Mouse (Mus musculus): ENCODE measurements around the gene Fbxl13. TPM values are rescaled to one million over a fixed set of nuclear protein-coding genes. Genes with fewer than 3 reads are reported as not detected.

The Fbxl13 gene
- under 1 TPM in 3 of 4 experiments, not detected in 1; 0.19 to 0.52 (median 0.21) TPM for total RNA-seq (2022)

DNA sequence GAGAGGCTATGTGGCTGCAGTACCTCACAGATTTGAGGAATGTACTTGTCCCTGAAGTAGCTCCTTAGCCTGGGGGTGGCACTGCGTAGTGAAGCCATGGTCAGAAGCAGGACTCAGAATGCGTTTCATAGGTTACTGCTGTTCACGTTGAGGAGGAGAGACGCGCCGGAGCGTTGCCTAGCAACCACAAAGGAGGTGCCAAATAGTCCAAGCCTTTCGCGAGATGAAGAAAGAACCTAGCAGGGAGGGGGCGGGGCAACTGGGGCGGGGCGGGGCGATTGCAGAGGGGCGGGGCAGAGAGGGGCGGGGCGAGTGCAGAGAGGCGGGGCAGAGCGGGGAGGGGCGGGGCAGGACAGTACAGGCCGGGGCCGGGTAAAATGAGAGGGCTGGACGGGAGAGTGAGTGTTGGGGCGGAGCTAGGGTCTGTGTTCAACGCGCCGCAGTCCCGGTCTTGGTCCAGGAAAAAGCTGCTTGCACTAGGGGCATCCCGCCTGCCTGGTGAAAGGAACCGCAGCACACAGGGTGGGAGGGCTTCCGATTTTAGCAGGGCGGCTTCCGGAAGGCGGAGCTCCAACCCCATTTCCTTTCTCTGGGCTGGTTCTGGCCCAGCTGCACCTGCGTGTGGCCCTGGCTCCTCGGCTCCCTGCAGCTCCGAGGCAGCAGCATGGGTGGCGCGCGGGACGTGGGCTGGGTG, at the start of gene Fbxl13, which contains the start of gene Armc10:
Gene Fbxl13, minus strand, starts transcription at position 196 of the 694 bp plus-strand sequence.
Gene Armc10, plus strand, starts transcription at position 375 of the 694 bp plus-strand sequence.
- peak; percentile 86 for DNase-seq

DNA sequence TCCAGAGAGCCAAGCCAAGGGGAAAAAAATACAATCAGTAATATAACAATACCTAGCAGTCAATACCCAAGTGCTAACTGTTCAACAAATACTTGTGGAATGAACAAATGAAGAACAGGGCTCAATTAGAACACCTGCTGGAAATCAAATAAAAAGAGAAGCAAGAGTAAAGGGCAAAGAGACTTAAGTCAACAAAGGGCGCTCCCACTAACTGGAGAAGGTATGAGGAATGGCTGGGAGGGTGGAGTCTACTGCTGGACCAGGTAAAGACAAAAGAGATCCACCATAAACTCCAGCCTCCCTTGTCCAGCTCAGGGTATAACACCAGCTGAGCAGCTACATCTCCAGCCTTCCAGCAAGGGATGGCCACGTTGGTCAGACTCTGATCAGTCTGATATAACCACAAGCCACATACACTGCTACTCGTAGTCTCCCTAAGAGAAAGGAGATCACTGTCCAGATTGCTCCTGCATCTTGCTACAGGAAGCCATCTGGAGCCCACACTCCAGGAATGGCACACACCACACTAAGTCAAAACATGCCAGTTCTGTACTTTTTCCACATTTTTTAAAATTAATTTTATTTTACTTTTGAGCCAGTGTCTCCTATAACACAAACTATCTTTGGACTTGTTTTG, 49.5 kb upstream of the Fbxl13 start:
- DNase-seq: no peak

- no peak for DNase-seq
These were observed 48.0 kb upstream of the Fbxl13 start for GRCm38 (mm10) chr5:21693372-21693870.

DNA sequence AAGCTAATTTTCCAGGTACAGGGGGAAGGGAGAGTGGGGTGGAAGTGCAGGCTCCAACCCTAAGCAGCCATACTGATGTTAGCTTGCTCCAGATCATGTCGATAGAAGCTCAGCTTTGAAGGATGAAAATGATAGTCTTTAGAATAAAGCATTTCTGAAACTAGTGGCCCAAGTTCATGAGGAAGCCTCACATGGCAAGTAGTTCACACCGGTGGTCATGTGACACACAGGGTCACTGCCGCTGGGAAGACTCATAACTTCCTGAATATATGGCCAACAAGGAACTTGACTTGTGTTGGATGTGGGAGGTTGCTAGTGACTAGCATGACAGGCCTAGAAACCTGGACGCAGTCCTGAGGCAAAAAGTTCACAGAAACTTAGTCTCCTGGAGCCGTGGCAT, 46.8 kb upstream of the Fbxl13 start:
- no peak for DNase-seq

- no peak for DNase-seq
These were observed 41.6 kb upstream of the Fbxl13 start for GRCm38 (mm10) chr5:21687042-21687441.

- no peak for DNase-seq
These were observed 39.6 kb upstream of the Fbxl13 start for GRCm38 (mm10) chr5:21685001-21685400.

DNA sequence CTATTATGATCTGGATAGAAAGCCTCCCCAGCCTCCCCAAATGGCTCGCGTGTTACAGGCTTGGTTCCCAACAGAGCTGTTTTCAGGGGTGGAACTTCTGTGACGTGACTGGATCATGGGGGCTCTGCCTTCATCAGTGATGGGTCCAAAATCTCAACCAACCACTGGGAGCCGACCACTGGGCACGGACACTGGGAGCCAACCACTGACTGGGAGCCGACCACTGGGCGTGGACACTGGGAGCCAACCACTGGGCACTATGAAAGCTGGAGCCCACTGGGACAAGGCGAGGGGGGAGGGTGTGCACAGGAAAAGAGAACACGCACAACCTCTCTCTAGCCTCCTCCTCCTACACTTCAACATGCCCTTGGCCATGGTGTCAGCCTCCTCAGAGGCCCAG, 38.4 kb upstream of the Fbxl13 start:
- DNase-seq: no peak

DNA sequence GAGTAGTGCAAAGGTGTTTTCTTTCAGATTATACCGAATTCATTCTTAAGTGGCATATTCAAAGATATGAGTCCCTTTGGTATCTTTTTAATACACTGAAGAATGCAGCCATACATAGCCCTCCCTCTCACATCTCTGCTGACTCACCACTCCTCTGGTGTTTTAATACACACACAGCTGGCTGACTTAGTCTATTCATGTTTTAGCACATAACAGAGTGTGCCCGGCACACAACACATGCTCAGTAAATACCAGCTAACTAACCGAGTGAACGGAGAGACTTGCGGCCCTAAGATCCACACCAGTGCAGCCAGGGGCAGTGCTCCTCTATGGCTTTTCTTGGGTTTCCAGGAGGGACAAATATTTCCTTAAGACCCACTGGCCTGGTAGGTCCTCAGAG, 35.5 kb upstream of the Fbxl13 start:
- no peak for DNase-seq

DNA sequence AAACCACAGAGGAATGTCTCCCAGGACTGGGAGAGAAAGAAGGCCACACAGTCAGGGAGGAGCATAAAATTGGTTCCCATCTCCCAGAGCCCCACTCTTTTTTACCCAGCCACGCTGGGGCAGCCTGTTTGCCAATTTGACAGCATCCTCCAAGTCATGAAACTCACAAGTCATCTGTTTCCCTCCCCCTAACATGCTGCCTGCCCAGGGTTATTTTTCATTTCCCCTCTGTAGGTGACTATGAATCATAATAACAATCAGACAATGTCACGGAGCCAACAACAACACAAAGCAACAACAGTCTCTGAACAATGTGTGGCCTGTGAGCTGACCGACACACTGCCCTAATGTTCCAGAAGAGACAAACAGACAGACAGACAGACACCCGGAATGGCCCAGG, 34.6 kb upstream of the Fbxl13 start:
- DNase-seq: no peak

- DNase-seq: no peak
These were observed 32.9 kb upstream of the Fbxl13 start for GRCm38 (mm10) chr5:21678363-21678762.

GRCm38 (mm10) chr5:21677939-21678338, 32.5 kb upstream of the Fbxl13 start:
- no peak for DNase-seq

DNA sequence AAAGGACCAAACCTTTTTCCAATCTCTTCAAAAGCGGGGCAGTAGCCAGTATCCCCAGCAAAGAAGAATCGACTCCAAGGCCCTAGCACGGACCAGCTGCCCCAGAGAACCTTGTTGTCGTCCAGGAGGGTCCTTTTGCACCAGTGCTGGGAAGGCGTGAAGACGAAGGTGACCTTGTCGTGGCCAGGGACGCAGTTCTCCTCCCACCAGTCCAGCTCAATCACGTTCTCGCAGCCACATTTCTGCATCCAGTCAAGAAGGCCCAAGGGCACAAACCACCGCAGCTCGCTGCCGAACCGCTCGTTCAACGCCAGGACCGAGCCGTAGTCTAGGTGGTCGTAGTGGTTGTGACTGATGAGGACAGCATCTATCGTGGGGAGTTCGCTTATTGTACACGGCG, 30.1 kb upstream of the Fbxl13 start:
- no peak for DNase-seq

GRCm38 (mm10) chr5:21675019-21675418, 29.6 kb upstream of the Fbxl13 start:
- no peak for DNase-seq

GRCm38 (mm10) chr5:21673742-21674141, 28.3 kb upstream of the Fbxl13 start:
- DNase-seq: no peak

GRCm38 (mm10) chr5:21672812-21673635, 27.6 kb upstream of the Fbxl13 start:
- no peak for DNase-seq

- DNase-seq: no peak
These were observed 23.9 kb upstream of the Fbxl13 start for GRCm38 (mm10) chr5:21669307-21669706.

GRCm38 (mm10) chr5:21667191-21668137, 22.0 kb upstream of the Fbxl13 start:
- DNase-seq: no peak

- peak; percentile 46 for DNase-seq
These were observed 17.6 kb upstream of the Fbxl13 start for GRCm38 (mm10) chr5:21663081-21663480.

DNA sequence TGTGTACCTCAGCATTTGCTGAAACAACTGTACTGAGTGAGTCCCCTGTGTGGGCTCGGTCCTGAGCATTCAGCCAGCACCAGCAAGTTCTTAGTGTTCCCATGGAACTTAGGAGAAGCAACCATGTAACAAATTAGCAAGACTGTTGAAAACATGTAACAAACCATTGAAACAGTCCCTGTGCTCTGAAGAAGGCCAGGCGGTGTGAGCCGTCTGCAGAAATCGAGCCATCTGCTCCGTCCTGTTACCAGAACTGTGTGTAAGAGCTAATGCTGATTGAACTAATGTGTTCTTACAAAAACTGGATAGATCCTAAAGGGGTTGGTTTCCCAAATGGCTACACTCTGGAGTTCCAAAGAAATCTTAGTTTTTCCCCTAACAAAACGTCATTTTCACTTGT, 15.4 kb upstream of the Fbxl13 start:
- no peak for DNase-seq

DNA sequence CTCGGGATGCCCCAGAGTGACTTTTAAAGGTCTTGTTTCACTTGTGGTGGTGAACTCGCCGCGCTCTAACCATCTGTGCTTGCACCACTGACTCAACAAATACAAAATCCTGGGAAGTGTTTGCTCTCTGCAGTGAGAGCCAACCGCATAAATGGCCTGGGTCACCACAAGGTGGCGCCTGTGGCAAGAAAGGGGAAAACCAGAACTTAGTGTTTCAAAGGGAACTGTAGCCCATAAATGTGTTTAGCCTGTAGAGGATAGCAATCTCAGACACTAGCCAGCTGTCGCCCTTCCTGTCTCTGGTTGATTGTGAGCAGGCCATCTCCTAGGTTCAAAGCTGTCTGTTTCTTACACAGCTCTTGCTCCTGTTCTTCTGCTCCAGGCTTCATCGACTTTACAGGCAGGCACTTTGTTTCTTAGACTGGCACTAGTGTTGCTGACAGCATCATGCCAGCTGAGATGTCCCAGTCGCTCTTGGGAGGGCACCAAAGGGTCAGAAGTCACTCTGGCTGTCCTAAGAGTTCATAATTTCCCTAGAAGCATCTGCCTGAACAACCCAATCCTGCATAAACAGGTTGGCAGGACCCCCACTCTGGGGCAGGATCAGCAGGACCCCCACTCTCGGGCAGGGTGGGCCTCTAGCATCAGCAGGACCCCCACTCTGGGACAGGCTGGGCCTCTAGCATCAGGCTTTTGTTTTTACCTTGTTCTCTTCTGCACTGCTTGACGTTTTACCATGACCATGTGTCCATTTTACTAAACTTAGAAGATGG, 13.4 kb upstream of the Fbxl13 start:
- DNase-seq: peak; percentile 76

DNA sequence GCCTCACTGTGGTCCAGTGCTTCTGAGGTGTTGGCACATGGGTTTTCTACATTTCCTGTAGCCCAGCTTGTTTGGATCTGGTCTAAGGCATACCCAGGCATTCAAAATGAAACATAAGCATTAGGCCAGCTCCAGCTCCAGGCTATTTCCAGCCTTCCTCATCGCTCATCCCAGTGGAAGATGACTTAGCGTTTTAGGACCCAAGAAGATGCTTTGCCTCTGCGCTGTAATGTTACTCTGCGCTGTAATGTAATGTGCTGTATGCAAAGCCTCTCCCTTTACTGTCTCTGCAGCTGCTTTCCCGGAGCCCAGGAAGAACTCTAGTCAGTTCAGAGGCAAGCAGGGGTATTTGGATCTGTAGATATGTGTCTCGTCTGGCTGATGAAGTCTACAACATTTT, 12.6 kb upstream of the Fbxl13 start:
- DNase-seq: no peak
